Mouse (Mus musculus): ENCODE results near the gene Acad9. TPM values are rescaled to one million over a fixed set of nuclear protein-coding genes. Genes with fewer than 3 reads are reported as not detected.

Gene Acad9
- 61.7 and 62.2 TPM in 2 replicates for total RNA-seq (2012; rRNA removed)
- total RNA-seq (2014; rRNA removed) = 77.8 and 85.7 TPM in 2 replicates
- polyA plus RNA-seq (2012; ENCODE audit: insufficient read length, low read depth) = 86.1 and 86.4 TPM in 2 replicates

DNA sequence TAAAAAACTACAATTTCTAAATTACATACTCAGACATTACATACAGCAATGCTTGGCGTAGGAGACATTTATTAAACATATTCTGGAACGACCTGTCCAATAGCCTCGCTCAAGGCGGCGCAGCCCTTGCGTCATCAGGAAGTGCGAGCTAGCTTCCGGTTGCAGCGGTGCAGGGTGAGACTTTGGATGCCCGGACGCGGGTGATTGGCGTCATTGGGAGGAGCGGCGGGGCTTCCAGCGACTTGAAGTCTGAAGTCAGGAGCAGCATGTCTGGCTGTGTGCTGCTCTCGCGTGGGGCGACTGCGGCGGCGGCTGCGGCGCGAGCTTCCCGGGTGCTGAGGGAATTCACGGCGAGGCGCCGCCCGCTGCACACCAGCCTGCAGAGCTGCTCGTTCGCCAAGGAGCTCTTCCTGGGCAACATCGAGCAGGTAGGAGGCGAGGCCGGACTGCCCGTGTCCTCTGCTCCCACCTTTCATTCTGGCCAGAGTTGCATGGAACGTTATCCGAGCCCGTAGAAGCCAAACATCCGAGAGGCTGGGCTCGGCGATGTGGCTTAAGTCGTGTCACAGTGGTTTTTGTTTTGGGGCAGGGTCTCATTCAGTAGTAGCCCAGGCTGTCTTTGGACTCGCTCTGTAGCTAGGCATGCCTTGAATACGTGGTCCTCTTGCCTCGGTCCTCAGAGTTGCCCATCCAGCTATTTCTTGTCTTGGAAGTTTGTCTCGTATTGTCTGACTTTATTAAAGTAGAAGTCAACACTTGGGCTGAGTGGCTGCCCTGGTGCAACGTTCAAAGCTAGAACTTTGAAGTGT, at the start of gene Acad9:
Gene Acad9 (plus strand): TSS at position 137 of the 809 bp plus-strand sequence.
- dilution Hi-C loops (cut with MboI; ENCODE audit: extremely low pct_ligation_motif_present, extremely low pct_unique_long_range_greater_than_20kb, low sequenced_read_pairs) = no loop called here
- Histone ChIP-seq H3K27ac (ENCODE audit: insufficient read depth, low read depth) (peak within 1 kb of the TSS; percentile 97), H3K27me3 (replicated peaks) (no peaks in the 10 kb centered on the region), H3K4me3 (replicated peaks in 1 of 3; ENCODE audit: low read depth in 2 of 3, low read length in 2 of 3, poor library complexity in 1 of 3) (peak within 1 kb of the TSS; percentile 63 to 91 (median 86)), H3K36me3 (replicated peaks in 1 of 2; ENCODE audit: control insufficient read depth in 1 of 2, insufficient read depth in 1 of 2, low read length in 1 of 2) (peaks cover 22 to 33% of the 10 kb centered on the region in 2 experiments), H3K9me3 (replicated peaks; ENCODE audit: low read length) (no peaks in the 10 kb centered on the region), H3K4me1 (ENCODE audit: control insufficient read depth in 1 of 2, insufficient read depth in 2 of 2) (peaks cover 11 to 48% of the 10 kb centered on the region in 2 experiments), H3K9ac (ENCODE audit: insufficient read depth, low read depth) (peak within 1 kb of the TSS; percentile 61), H3K4me2 (ENCODE audit: insufficient read depth, low read depth, poor library complexity, severe bottlenecking) (peak within 1 kb of the TSS; percentile 88), H3K79me2 (replicated peaks; ENCODE audit: control insufficient read depth, extremely low read depth, insufficient read depth, poor library complexity, severe bottlenecking) (peaks cover 40% of the 10 kb centered on the region)
- in situ Hi-C loops (cut with MboI; ENCODE audit: low pct_ligation_motif_present, low pct_unique_long_range_greater_than_20kb, low sequenced_read_pairs) = loop anchor here (10.0 kb wide), 1 partner anchor 371 kb away; no protein-coding TSS in a partner anchor
- peak; percentile 97 for DNase-seq (ENCODE audit: extremely low read depth)
- TF ChIP-seq MAFK (IDR thresholded peaks at IDR 0.05; ENCODE audit: insufficient replicate concordance, low read length) = no peak
- TF ChIP-seq MEF2A (IDR thresholded peaks at IDR 0.05; ENCODE audit: borderline replicate concordance, low read depth, low read length) = peak; percentile 73
- TF ChIP-seq NRF1 (IDR thresholded peaks at IDR 0.05; ENCODE audit: low read depth, low read length) = peak; percentile 45; the same call in 1 of the 2 replicates
- no peak for TF ChIP-seq JUND (conservative IDR thresholded peaks at IDR 0.05; ENCODE audit: low read depth, low read length)
- TF ChIP-seq MYC (IDR thresholded peaks at IDR 0.05; ENCODE audit: low read depth, low read length) = peak; percentile 60; the same call in 1 of the 2 replicates
- TF ChIP-seq GABPA (IDR thresholded peaks at IDR 0.05; ENCODE audit: insufficient replicate concordance, low read depth, low read length) = peak; percentile 42; the same call in 1 of the 2 replicates
- TF ChIP-seq E2F4 (IDR thresholded peaks at IDR 0.05; ENCODE audit: insufficient replicate concordance, low read depth, low read length) = no peak; the same call in 1 of the 2 replicates
- peak; percentile 73 for TF ChIP-seq TBP (conservative IDR thresholded peaks at IDR 0.05; ENCODE audit: low read depth, low read length)
- peak; percentile 89 for TF ChIP-seq POLR2A (IDR thresholded peaks at IDR 0.05; ENCODE audit: low read depth, low read length)
- TF ChIP-seq ETS1 (conservative IDR thresholded peaks at IDR 0.05; ENCODE audit: low read depth, low read length) = peak; percentile 42; the same call in 1 of the 2 replicates
- peak; percentile 91 for TF ChIP-seq HCFC1 (IDR thresholded peaks at IDR 0.05; ENCODE audit: low read depth, low read length)
- no peak for TF ChIP-seq PAX5 (IDR thresholded peaks at IDR 0.05; ENCODE audit: low read length)
- TF ChIP-seq ZMIZ1 (IDR thresholded peaks at IDR 0.05; ENCODE audit: low read depth, low read length) = peak; percentile 61; the same call in 1 of the 2 replicates
- no peak for TF ChIP-seq BHLHE40 (IDR thresholded peaks at IDR 0.05; ENCODE audit: low read depth, low read length)
- TF ChIP-seq NELFE (IDR thresholded peaks at IDR 0.05; ENCODE audit: low read depth, low read length) = peak; percentile 76
- no peak for TF ChIP-seq CTCF (conservative IDR thresholded peaks at IDR 0.05 in 1 of 2, IDR thresholded peaks at IDR 0.05 in 1 of 2; ENCODE audit: low read depth in 2 of 2, low read length in 2 of 2)
- no peak for TF ChIP-seq SMC3 (IDR thresholded peaks at IDR 0.05; ENCODE audit: low read depth, low read length)
- TF ChIP-seq IRF4 (IDR thresholded peaks at IDR 0.05; ENCODE audit: low read depth, low read length) = peak; percentile 67; the same call in 1 of the 2 replicates
- 0 out of 2 replicates have a peak, but pooled peaks have one; percentile 47 for TF ChIP-seq UBTF (IDR thresholded peaks at IDR 0.05; ENCODE audit: low read depth, low read length)
- no peak for TF ChIP-seq ZC3H11A (IDR thresholded peaks at IDR 0.05; ENCODE audit: low read depth, low read length)
- no peak for TF ChIP-seq USF1 (IDR thresholded peaks at IDR 0.05; ENCODE audit: low read depth, low read length)
- TF ChIP-seq POLR2AphosphoS2 (IDR thresholded peaks at IDR 0.05; ENCODE audit: low read depth, low read length) = peak; percentile 35; the same call in 1 of the 2 replicates
- TF ChIP-seq TCF12 (IDR thresholded peaks at IDR 0.05; ENCODE audit: low read depth, low read length) = peak; percentile 87
- TF ChIP-seq KAT2A (IDR thresholded peaks at IDR 0.05; ENCODE audit: insufficient replicate concordance, low read length) = peak; percentile 75; the same call in 1 of the 2 replicates
- TF ChIP-seq SIN3A (IDR thresholded peaks at IDR 0.05; ENCODE audit: low read length) = peak; percentile 93
- no peak for TF ChIP-seq CHD1 (IDR thresholded peaks at IDR 0.05; ENCODE audit: low read depth, low read length)
- TF ChIP-seq MAX (IDR thresholded peaks at IDR 0.05; ENCODE audit: low read length) = peak; percentile 77
- peak; percentile 93 for TF ChIP-seq MXI1 (IDR thresholded peaks at IDR 0.05; ENCODE audit: low read depth, low read length)
- no peak for TF ChIP-seq MAZ (IDR thresholded peaks at IDR 0.05; ENCODE audit: low read depth, low read length)
- TF ChIP-seq ZKSCAN1 (IDR thresholded peaks at IDR 0.05; ENCODE audit: borderline replicate concordance, low read depth, low read length) = no peak
- no peak for TF ChIP-seq JUN (IDR thresholded peaks at IDR 0.05; ENCODE audit: insufficient read depth, low read depth, low read length)
- TF ChIP-seq USF2 (conservative IDR thresholded peaks at IDR 0.05; ENCODE audit: low read depth, low read length) = no peak
- no peak for TF ChIP-seq CHD2 (IDR thresholded peaks at IDR 0.05; ENCODE audit: low read length)
- no peak for TF ChIP-seq RAD21 (IDR thresholded peaks at IDR 0.05; ENCODE audit: low read depth, low read length)
- TF ChIP-seq RCOR1 (conservative IDR thresholded peaks at IDR 0.05; ENCODE audit: low read depth, low read length) = no peak
- TF ChIP-seq EP300 (IDR thresholded peaks at IDR 0.05; ENCODE audit: low read length) = no peak
- TF ChIP-seq ELF1 (IDR thresholded peaks at IDR 0.05; ENCODE audit: low read depth, low read length) = peak; percentile 87
